10 mouse cellular contexts compared by ENCODE assay signal in genomic region chr15:27485567-27486278, GRCm38 (mm10). TPM values are rescaled to one million over a fixed set of nuclear protein-coding genes. Genes with fewer than 3 reads are reported as not detected.
DNase-seq lines count a peak whose midpoint lies in the region; ATAC-seq lines count a peak whose summit lies in the region.
"Had no signal": no experiment of that assay in that cellular context is flagged by ENCODE, and none has a peak within 500 bp of the region (broad histone marks: within the 10 kb centered on the region; RNA-seq: fewer than 3 reads in every experiment).

No protein-coding gene starts in this region.

- no peak overlapping the region for H3K4me2 ChIP-seq in forebrain, embryonic 15.5 days (replicated peaks)
- H3K4me2 ChIP-seq in forebrain, embryonic 14.5 days (ENCODE audit: low read length), result no peak overlapping the region
- H3K4me2 ChIP-seq in limb, embryonic 15.5 days, result peak overlapping the region; percentile 17

- H3K4me3 ChIP-seq in forebrain, embryonic 15.5 days, result no peak overlapping the region
- no peak overlapping the region for H3K4me3 ChIP-seq in forebrain, embryonic 14.5 days (ENCODE audit: low read depth, low read length)
- H3K4me3 ChIP-seq in limb, embryonic 15.5 days, result no peak overlapping the region

- ATAC-seq in forebrain, embryonic 15.5 days (replicated peaks), result no peak
- no peak for ATAC-seq in forebrain, embryonic 14.5 days
- ATAC-seq in limb, embryonic 15.5 days (ENCODE audit: insufficient number of reproducible peaks, low FRiP score, low TSS enrichment, low read depth), result no peak

- 0 out of 2 replicates have a peak overlapping the region, but pooled peaks have one; percentile 49 for H3K27ac ChIP-seq in forebrain, embryonic 15.5 days (replicated peaks)
- no peak overlapping the region for H3K27ac ChIP-seq in forebrain, embryonic 14.5 days (ENCODE audit: low read depth, low read length)
- H3K27ac ChIP-seq in limb, embryonic 15.5 days, result peak overlapping the region; percentile 59; the same call in 1 of the 2 replicates
- H3K27ac ChIP-seq: macrophage had no signal

- no peak overlapping the region for H3K9ac ChIP-seq in forebrain, embryonic 15.5 days (replicated peaks)
- H3K9ac ChIP-seq in forebrain, embryonic 14.5 days (ENCODE audit: low read length), result no peak overlapping the region
- no peak overlapping the region for H3K9ac ChIP-seq in limb, embryonic 15.5 days

- no peaks in the 10 kb centered on the region for H3K27me3 ChIP-seq in forebrain, embryonic 15.5 days
- no peaks in the 10 kb centered on the region for H3K27me3 ChIP-seq in forebrain, embryonic 14.5 days (replicated peaks; ENCODE audit: control insufficient read depth, insufficient read depth, low read length)
- no peaks in the 10 kb centered on the region for H3K27me3 ChIP-seq in limb, embryonic 15.5 days

- H3K9me3 ChIP-seq in forebrain, embryonic 15.5 days, result no peaks in the 10 kb centered on the region
- H3K9me3 ChIP-seq in forebrain, embryonic 14.5 days (replicated peaks; ENCODE audit: control insufficient read depth, low read length), result no peaks in the 10 kb centered on the region
- no peaks in the 10 kb centered on the region for H3K9me3 ChIP-seq in limb, embryonic 15.5 days

- H3K4me1 ChIP-seq in forebrain, embryonic 15.5 days, result peaks cover 42% of the 10 kb centered on the region
- peaks cover 26% of the 10 kb centered on the region for H3K4me1 ChIP-seq in forebrain, embryonic 14.5 days (ENCODE audit: control insufficient read depth, insufficient read depth, low read length)
- peaks cover 30% of the 10 kb centered on the region for H3K4me1 ChIP-seq in limb, embryonic 15.5 days

- no peak for DNase-seq in forebrain, embryonic 14.5 days (ENCODE audit: low spot score)
- DNase-seq in spleen, postnatal 36 days (ENCODE audit: low spot score in 2 of 2), result peak; percentile 62 to 73
- no peak for DNase-seq in spleen, adult 18-20 months
- DNase-seq in urinary bladder, postnatal 14 days (ENCODE audit: low spot score), result no peak
- no peak for DNase-seq in cerebellum, postnatal 25 days
- DNase-seq in layer of hippocampus, postnatal 25 days (ENCODE audit: extremely low spot score in 1 of 2, low spot score in 1 of 2), result no peak
- DNase-seq: kidney, postnatal 4 days had no signal

- 24% methylated on average over 12 of the region's 12 CpGs for WGBS in forebrain, embryonic 15.5 days
- 26% methylated on average over 12 of the region's 12 CpGs for WGBS in forebrain, embryonic 14.5 days
- WGBS in limb, embryonic 15.5 days, result 20% methylated on average over 12 of the region's 12 CpGs

- H3K36me3 ChIP-seq in forebrain, embryonic 15.5 days, result no peaks in the 10 kb centered on the region
- H3K36me3 ChIP-seq in forebrain, embryonic 14.5 days (ENCODE audit: control insufficient read depth, insufficient read depth, low read length), result no peaks in the 10 kb centered on the region
- H3K36me3 ChIP-seq in limb, embryonic 15.5 days, result no peaks in the 10 kb centered on the region

RNA-seq across cellular contexts. Expression of gene Ank, which starts 19.2 kb away (rescaled TPM):
- polyA plus RNA-seq in forebrain, embryonic 15.5 days (2015; fragmentation: Nextera tagmentation; extraction: Ambion mirVana), result 16.7 and 17.1 TPM in 2 replicates
- polyA plus RNA-seq in forebrain, embryonic 14.5 days (2014; fragmentation: Nextera tagmentation; extraction: Ambion mirVana), result 13.7 and 13.9 TPM in 2 replicates
- 16.3 and 16.9 TPM in 2 replicates for polyA plus RNA-seq in limb, embryonic 15.5 days (2015; fragmentation: Nextera tagmentation; extraction: Ambion mirVana)
- 100 to 1,000 TPM; 159 to 164 TPM for total RNA-seq in layer of hippocampus, postnatal 25 days (2021)

Comparison
In these comparisons a context has a peak if more than half of its experiments do, and no peak if none do; other contexts are left out.
1. DNase-seq: peak in spleen, postnatal 36 days (2 of 2); none in forebrain, embryonic 14.5 days (single experiment), spleen, adult 18-20 months (0 of 2), urinary bladder, postnatal 14 days (single experiment), cerebellum, postnatal 25 days (0 of 2) and layer of hippocampus, postnatal 25 days (0 of 2).